Mouse (Mus musculus) frontal cortex, postnatal 36 days (tissue): ENCODE results near the gene Adamtsl4.
"Not testable (repeated sequence)": the region's sequence is repeated elsewhere in the genome, so short reads cannot be mapped to it uniquely, and the experiment has no call there.

Source experiments
- DNase-seq, 2 experiments: peaks; one replicate each; pipeline ENCODE4 v3.0.0; 2022; ENCODE audit warnings: low spot score in 2 of 2

Gene Adamtsl4

GRCm38 (mm10) chr3:95676745-95677419, 10.8 kb downstream of the Adamtsl4 start:
- peak in 1 of 2 experiments; percentile 45 for DNase-seq

DNA sequence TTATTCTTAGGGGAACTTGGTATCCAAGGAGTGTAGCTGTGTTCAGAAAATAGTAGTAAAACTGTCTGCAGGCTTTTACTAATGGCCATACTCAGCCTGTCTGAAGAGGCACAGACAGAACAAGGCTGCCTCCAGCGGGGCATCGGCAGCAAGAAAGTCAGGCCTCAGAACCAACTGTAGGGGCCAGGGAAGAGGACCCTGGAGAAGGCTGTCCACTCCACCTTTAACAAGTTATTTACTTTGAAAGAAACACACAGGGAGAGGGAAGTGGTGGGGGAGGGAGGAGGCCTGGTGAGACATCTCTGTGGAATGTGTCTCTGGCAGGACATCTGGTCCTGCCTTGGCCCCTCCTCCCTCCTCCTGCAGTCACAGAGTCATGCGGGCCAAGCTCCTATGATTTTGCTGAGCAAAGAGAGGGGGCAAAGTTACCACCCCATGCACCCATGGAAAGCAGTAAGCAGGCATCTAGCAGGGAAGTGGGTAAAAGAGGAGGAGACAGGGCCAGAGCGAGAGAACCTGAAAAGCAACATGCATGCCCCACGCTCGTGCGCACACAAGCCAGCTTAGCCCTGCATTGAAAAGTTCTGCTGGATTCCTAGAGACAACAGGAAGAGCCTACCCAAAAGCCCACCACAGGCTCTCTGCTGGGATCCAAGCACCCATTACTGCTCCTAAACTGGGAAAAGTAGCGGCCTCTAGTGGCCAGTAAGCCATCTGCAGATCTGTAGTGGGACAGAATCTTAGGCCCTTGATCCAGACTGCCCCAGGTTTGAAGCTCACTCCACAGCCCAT, 12.2 kb downstream of the Adamtsl4 start:
- peak in 1 of 2 experiments; percentile 67 for DNase-seq

- no peak for DNase-seq
Observed at GRCm38 (mm10) chr3:95674812-95675211, 12.9 kb downstream of the Adamtsl4 start.

GRCm38 (mm10) chr3:95674236-95674635, 13.5 kb downstream of the Adamtsl4 start:
- no peak for DNase-seq

DNA sequence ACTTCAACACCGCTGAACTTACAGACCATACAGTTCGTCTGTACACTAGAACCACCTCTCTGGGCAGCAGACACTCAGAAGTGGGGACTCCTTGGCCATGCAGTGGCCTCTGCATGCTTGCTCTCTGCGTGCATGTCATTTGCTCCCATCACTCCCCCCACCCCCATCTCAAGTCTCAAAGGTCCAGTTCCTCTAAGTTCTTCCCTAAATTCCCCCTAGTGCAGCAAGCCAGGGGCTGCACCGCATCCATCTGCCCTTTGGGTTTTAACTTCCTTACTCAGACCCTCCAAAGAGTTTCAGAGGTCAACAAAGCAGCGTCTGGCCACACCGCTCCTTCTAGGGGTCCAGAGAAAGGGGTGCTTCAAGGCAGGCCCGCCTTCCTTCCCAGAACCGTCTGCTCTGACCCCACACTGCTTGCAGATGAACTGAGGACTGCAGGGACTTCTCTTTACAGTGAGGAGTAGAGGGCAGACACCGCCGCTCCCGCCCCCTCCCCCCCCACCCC, 14.0 kb downstream of the Adamtsl4 start:
- no peak for DNase-seq

DNA sequence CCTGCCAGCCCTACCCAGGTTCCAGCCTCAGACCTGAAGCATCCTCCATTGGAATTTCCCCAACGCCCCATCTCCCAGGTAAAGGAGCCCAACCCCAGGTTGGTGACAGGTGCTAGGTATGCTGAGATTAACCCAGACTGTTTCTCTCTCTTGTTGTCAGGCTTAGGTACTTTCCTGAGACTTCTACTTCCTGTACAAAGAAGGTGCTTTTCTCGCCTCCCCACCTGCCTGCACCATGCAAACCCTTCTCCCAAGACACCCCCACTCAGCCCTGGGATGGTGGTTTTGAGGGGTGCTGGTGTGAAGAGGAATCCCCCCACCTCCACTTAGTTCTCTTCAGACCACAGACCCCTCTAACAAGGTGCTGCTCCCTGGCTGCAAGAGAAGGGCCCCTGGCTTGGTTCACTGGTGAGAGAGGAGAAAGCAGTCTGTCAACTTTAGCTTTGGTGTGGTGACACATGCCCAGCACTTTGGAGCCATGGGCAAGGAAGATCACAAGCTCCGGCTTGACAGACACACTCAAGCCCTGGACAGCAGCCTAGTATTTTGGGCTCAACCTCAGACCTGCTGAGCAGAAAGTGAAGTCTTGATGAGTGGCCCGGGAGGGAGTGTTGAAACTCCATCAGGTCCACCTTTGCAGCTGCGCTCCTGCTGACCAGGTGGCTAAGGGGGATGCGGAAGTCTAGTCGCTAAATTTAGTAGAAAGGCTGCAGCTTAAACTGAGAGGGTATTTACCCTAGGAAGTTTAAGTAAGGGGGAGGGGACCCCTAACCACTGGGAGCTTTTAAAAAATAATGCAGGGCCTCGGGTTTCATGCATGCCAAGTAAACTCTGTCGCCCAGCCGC, 14.6 kb downstream of the Adamtsl4 start:
- DNase-seq: no peak

DNA sequence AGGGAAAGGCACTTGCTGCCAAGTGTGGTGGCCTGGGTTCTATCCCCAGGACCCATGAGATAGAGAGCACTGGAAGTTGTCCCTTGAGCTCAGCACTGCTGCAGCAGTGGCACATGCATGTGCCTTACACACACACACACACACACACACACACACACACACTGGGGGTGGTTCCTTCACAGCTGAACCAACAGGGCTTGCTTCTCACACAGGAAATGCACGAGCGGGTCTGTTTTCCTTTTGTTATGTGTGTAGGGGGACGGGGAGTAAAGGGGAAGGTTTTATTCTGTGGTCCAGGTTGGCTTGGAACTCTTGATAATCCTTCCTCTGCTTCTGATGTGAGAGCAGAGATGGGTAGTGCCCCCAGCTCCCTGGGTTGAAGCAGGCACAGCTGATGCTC, 15.3 kb downstream of the Adamtsl4 start:
- no peak for DNase-seq

DNA sequence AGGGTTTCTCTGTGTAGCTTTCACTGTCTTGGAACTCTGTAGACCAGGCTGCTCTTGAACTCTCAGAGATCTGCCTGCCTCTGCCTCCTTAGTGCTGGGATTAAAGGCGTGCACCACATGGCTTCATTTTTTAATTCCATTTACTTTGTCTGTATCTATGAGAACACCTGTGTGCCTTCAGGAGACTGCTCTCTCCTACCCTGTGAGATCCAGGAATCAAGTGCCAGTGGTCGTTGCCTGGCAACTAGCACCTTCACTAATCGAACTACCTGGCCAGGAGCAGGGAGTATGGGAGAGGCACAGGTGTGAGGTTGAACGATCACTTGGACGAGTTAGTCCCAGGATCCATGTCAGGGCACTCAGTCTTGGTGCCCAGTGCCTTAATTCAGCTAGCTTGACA, 16.5 kb downstream of the Adamtsl4 start:
- no peak for DNase-seq

- DNase-seq: not testable (repeated sequence)
Observed at GRCm38 (mm10) chr3:95670419-95670818, 17.3 kb downstream of the Adamtsl4 start.

DNA sequence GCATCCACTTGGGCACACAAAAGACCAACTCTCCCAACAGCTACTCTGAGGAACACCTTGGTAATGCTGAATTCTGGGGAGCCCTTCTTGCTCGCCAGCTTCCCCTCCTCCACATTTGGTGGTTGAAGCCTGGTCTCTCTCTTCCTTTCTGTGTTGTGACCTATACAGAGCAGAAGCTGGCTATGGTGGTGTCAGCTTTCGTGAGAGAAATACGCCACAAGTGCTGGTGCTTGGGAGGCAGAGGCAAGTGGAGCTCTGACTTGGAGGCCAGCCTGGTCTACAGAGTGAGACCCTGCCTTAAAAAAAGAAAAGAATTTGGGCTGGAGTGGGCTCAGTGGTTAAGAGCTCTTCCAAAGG, 18.4 kb downstream of the Adamtsl4 start:
- no peak for DNase-seq

GRCm38 (mm10) chr3:95668589-95669308, 19.0 kb downstream of the Adamtsl4 start:
- no peak for DNase-seq

DNA sequence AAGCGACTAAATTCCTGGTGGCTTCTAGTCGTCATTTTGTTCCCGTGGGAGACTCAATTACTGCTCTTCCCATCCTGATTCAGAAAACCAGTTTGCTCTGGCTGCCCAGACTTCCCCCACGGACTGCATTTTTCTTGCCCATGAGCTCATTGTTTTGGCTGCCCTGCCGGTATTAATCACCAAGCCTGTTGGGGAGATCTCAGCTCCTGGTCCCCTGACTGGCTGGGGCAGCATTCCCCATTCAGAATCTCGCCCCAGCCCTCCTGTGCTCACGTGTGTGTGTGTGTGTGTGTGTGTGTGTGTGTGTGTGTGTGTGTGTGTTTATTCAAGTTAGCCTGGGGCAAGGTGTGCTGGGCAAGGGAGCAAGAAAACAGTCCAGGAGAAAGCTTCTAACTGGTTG, 19.7 kb downstream of the Adamtsl4 start:
- no peak for DNase-seq

GRCm38 (mm10) chr3:95667521-95667920, 20.2 kb downstream of the Adamtsl4 start:
- DNase-seq: no peak

DNA sequence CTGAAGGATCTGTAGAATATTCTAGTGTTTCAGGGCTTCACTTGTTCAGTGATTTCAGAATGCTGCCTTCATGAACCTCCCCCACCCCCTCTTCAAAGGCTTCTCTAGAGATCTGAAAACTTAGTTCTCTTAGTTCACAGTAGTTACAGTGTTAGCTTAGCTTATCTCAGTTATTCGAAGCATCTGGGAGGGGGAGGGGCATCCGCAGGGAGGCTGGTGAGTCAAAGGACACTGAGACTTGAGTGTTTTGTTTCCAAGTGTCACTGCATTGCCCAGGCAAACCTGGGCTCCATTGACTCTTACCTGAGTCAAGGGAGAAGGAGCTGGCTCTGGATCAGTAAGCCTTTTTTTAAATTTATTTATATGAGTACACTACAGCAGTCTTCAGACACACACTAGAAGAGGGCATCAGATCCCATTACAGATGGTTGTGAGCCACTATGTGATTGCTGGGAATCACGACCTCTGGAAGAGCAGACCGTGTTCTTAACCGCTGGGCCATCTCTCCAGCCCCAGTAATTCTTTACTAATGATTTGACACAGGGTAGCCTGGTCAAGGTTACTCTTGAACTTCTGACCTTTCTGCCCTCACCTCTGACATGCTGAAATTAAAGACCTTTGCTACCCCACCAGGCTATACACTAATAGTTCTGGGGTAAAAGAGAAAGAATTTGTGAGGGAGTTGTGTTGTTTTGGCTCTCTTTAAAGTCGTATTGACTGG, 21.4 kb downstream of the Adamtsl4 start:
- DNase-seq: no peak

DNA sequence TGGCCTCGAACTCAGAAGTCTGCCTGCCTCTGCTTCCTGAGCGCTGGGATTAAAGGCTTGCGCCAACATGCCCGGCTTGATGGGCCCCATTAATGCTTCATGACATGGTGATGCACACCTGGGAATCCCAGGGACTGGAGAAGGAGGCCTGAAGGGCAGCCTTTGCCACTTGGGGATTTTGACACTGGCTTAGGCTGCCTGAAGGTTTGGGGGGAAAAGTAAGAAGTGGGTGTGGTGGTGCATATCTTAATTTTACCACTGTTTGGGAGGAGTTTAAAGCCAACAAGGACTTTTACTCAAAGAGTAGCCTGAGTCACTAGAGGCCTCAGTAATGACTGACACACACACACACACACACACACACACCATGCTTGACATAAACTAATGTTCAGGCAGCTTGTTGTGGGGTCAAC, 22.8 kb downstream of the Adamtsl4 start:
- no peak for DNase-seq

DNA sequence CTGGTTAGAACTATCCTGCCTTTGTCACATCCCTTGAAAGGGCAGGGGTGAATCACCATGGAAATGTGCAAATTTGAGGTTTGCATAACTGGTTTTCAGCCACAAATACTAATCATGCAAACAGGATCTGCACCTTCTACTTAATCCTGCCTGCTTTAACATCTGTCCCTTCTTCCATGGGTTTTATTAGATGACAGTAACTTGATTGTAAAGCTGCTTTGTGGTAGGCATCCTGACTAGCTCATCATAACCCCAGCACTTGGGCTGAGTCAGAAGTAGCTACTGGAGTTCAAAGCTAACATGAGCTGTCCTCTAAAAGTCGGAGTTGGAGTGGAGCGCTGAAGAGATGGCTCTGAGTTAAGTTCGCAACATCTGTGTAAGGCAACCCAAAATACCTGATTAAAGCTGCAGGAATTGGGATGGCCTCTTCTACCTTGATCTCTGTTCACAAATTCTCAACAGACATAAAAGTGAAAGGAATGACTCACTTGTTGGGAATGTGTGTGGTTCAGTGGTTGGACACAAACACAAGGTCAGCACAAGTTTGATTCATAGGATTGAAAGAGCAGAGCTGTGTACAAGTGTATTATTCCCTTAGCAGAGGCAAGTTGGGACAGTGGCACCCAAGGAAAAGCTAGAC, 23.6 kb downstream of the Adamtsl4 start:
- no peak for DNase-seq

- no peak for DNase-seq
Observed at GRCm38 (mm10) chr3:95663486-95663885, 24.2 kb downstream of the Adamtsl4 start.

GRCm38 (mm10) chr3:95662724-95663449, 24.8 kb downstream of the Adamtsl4 start:
- DNase-seq: no peak

DNA sequence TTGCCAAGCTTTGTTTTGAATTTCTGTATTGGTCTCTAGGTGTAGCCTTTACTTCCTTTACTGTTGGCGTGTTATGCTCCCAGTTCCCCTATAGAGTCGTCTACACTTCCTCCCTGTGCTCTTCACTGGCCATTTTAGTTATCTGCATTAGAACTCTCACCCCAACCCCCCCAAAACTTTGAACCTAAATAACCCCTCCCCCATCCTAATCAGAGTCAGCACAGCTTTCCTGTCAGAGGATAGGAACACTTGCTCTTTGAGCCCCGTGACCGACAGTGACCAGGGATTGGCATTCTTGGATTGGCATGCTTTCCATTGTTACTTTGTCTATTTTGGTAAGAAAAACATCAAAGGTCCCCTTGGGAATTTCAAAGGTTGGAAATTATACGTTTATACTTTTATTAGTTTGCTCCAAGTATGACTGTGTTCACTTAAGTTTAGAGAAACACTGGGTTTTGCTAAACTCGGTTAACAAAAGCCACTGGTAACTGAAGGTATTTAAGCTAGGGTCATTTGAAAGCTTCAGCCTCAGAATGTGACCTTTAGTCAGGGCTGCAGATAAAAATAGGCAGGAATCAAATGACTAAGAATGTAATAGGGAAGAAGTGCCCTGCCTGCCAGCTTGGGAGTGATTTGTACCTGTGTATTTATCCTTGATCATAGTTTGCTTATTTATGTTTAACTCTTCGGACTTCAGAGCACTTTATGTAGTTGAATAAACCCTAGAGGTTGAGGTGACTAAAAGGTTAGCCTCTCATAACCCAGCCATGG, 25.6 kb downstream of the Adamtsl4 start:
- DNase-seq: no peak
